Mouse (Mus musculus) cerebellum, adult 2 months (tissue): ENCODE results near the gene Dnajb8.

ENCODE experiments used
- CTCF ChIP-seq: fragments of 200-500 bp; IDR thresholded peaks from 2 replicates; pipeline ENCODE4 v1.5.1; 2011; ENCODE audit warnings: low read depth, mild to moderate bottlenecking, control low read depth, low read length, moderate library complexity, borderline replicate concordance; ENCODE audit not compliant: insufficient read depth
- POLR2A ChIP-seq: fragments of 200-500 bp; IDR thresholded peaks from 2 replicates; pipeline ENCODE4 v1.6.1; 2011; ENCODE audit warnings: low read length, control low read depth, borderline replicate concordance; ENCODE audit not compliant: insufficient read depth

- TF ChIP-seq POLR2A: no peak
- TF ChIP-seq CTCF: no peak
Observed at GRCm38 (mm10) chr6:88208321-88208720, 13.7 kb upstream of the Dnajb8 start.
